Mouse (Mus musculus) layer of hippocampus, adult 18-20 months (tissue): ENCODE data around the gene Uso1. TPM values are rescaled to one million over a fixed set of nuclear protein-coding genes. Genes with fewer than 3 reads are reported as not detected.
A peak's percentile ranks its signal among the peaks of the same experiment; 100 is the strongest.
"Not testable (repeated sequence)": the region's sequence is repeated elsewhere in the genome, so short reads cannot be mapped to it uniquely, and the experiment has no call there.

Experiments used
- DNase-seq, 2 experiments: peaks; one replicate each; pipeline ENCODE4 v3.0.0; 2022; ENCODE audit warnings: low spot score in 2 of 2
- total RNA-seq, 2 experiments: library from RNA; stranded (reverse); gene quantifications; 2 replicates each; pipeline ENCODE4 v1.2.3; 2021

The Uso1 gene
- total RNA-seq, 2 experiments from 2014 or later: 80.8 to 82.3 TPM

- DNase-seq: no peak
Observed at GRCm38 (mm10) chr5:92127141-92127625, 10.6 kb upstream of the Uso1 start.

GRCm38 (mm10) chr5:92127751-92128150 lies 10.0 kb upstream of the Uso1 start:
- DNase-seq: no peak

GRCm38 (mm10) chr5:92128570-92128969 lies 9.2 kb upstream of the Uso1 start:
- no peak for DNase-seq

- DNase-seq: no peak
Observed at GRCm38 (mm10) chr5:92129321-92129768, 8.4 kb upstream of the Uso1 start.

GRCm38 (mm10) chr5:92130040-92130682 lies 7.6 kb upstream of the Uso1 start:
- DNase-seq: no peak

- no peak for DNase-seq
Observed at GRCm38 (mm10) chr5:92132127-92132526, 5.6 kb upstream of the Uso1 start.

- DNase-seq: not testable (repeated sequence)
Observed at GRCm38 (mm10) chr5:92133006-92133405, 4.7 kb upstream of the Uso1 start.

GRCm38 (mm10) chr5:92134934-92135333 lies 2.8 kb upstream of the Uso1 start:
- no peak for DNase-seq

- DNase-seq: no peak
Observed at GRCm38 (mm10) chr5:92136536-92137238, 1.1 kb upstream of the Uso1 start.

GRCm38 (mm10) chr5:92138093-92138621 lies 419 bp downstream of the Uso1 start:
- peak in 1 of 2 experiments; percentile 6 for DNase-seq

GRCm38 (mm10) chr5:92139191-92139590 lies 1.5 kb downstream of the Uso1 start:
- no peak for DNase-seq

GRCm38 (mm10) chr5:92141696-92142095 lies 4.0 kb downstream of the Uso1 start:
- DNase-seq: no peak

GRCm38 (mm10) chr5:92142481-92142880 lies 4.7 kb downstream of the Uso1 start:
- DNase-seq: no peak

GRCm38 (mm10) chr5:92143665-92144064 lies 5.9 kb downstream of the Uso1 start:
- DNase-seq: no peak

- no peak for DNase-seq
Observed at GRCm38 (mm10) chr5:92144954-92145708, 7.4 kb downstream of the Uso1 start.

- DNase-seq: no peak
Observed at GRCm38 (mm10) chr5:92148248-92148647, 10.5 kb downstream of the Uso1 start.

GRCm38 (mm10) chr5:92149330-92149982 lies 11.7 kb downstream of the Uso1 start:
- DNase-seq: no peak

- no peak for DNase-seq
Observed at GRCm38 (mm10) chr5:92154861-92155260, 17.1 kb downstream of the Uso1 start.

GRCm38 (mm10) chr5:92165976-92166375 lies 28.2 kb downstream of the Uso1 start:
- no peak for DNase-seq

- DNase-seq: peak in 1 of 2 experiments; percentile 35
Observed at GRCm38 (mm10) chr5:92183071-92183830, 45.5 kb downstream of the Uso1 start.
